Mouse (Mus musculus) stomach, embryonic 16.5 days (tissue): Measurements from ENCODE around the gene Vapb. TPM values are rescaled to one million over a fixed set of nuclear protein-coding genes. Genes with fewer than 3 reads are reported as not detected.

Experiments used
- ATAC-seq: fragments of 200-750 bp; cut with Nextera tagmentation; 2 replicates; pipeline ENCODE4 v1.8.0; 2017; ENCODE audit warnings: moderate number of reproducible peaks, moderate TSS enrichment; ENCODE audit not compliant: insufficient read depth, low FRiP score
- H3K27ac ChIP-seq: fragments of 300-500 bp; sonication (generic); 2 replicates; pipeline ENCODE4 v1.5.1; 2014; ENCODE audit warnings: low read length
- H3K27me3 ChIP-seq: fragments of 300-500 bp; sonication (generic); 2 replicates; pipeline ENCODE4 v1.6.1; 2014; ENCODE audit warnings: low read length, control low read depth, mixed read lengths; ENCODE audit not compliant: control insufficient read depth, insufficient read depth
- H3K36me3 ChIP-seq: fragments of 300-500 bp; sonication (generic); 2 replicates; pipeline ENCODE4 v1.6.1; 2014; ENCODE audit warnings: low read length; ENCODE audit not compliant: control insufficient read depth, insufficient read depth
- H3K4me1 ChIP-seq: fragments of 300-500 bp; sonication (generic); 2 replicates; pipeline ENCODE4 v1.6.1; 2014; ENCODE audit warnings: low read length, control low read depth, mixed read lengths; ENCODE audit not compliant: control insufficient read depth, insufficient read depth
- H3K4me2 ChIP-seq: fragments of 300-500 bp; sonication (generic); 2 replicates; pipeline ENCODE4 v1.6.1; 2014; ENCODE audit warnings: low read depth, low read length, mixed read lengths
- H3K4me3 ChIP-seq: fragments of 300-500 bp; sonication (generic); replicated peaks from 2 replicates; pipeline ENCODE4 v1.5.1; 2014; ENCODE audit warnings: mild to moderate bottlenecking, low read length
- H3K9ac ChIP-seq: fragments of 300-500 bp; sonication (generic); 2 replicates; pipeline ENCODE4 v1.6.1; 2014; ENCODE audit warnings: low read length
- H3K9me3 ChIP-seq: fragments of 300-500 bp; sonication (generic); replicated peaks from 2 replicates; pipeline ENCODE4 v1.6.1; 2016; ENCODE audit warnings: low read length, control low read depth; ENCODE audit not compliant: control insufficient read depth
- WGBS: fragments of 180-500 bp; shearing (Covaris S2); extraction: QIAGEN DNeasy Blood & Tissue Kit; methylation state at CpG from one replicate; pipeline ENCODE4 v1.1.7; 2014; 5-methylcytosine and 5-hydroxymethylcytosine counted together
- polyA plus RNA-seq: library from polyadenylated mRNA; unstranded; fragments of >200 nt; fragmentation: Nextera tagmentation; extraction: Ambion mirVana; gene quantifications from 2 replicates; pipeline ENCODE4 v1.2.1, GENCODE M21; 2015

Gene Vapb
- polyA plus RNA-seq, 1 experiment from 2014 or later = 20.7 TPM

DNA sequence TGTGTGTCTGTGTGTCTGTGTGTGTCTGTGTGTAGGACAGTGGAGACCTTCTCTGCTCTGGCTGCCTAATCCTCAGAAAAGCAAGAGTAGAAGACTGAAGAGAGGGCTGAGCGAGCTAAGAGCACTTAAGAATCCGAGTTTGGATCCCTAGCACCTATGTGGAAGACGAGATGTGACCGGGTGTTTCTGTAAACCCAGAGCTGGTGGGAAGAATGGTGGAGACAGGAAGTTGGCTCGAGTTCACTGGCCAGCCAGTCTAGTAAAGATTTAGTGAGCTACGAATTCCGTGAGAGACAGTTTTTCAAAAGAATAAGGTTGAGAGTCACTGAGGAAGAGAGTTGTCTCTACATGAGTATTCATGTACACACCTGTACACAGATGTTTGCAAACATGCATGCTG is 69.3 kb downstream of the Vapb start:
- Histone ChIP-seq H3K27me3 (no peaks in the 10 kb centered on the region), H3K36me3 (no peaks in the 10 kb centered on the region), H3K9ac (no peak overlapping the region), H3K4me3 (no peak overlapping the region), H3K4me2 (no peak overlapping the region), H3K4me1 (no peaks in the 10 kb centered on the region), H3K27ac (no peak overlapping the region), H3K9me3 (no peaks in the 10 kb centered on the region)
- no peak for ATAC-seq
- 71% methylated on average over 7 of the region's 7 CpGs for WGBS

DNA sequence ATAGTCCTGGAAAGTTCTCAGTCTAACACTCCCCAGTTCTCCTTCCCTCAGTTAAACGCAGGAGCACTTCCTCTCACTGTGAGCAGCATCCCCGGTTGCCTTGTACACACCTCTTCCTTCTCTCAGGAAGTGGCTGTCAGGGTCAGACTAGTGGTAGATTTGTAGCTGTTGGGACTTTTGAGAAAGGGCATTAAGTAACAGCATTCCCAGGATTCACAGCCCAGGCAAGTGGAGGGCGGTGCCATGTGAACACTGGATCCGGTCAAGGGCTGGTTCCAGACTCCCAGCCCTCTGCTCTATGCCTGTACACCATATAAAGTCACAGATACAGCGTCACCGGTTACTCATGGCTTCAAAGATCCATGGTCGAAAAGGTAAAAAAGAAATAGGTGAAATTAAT is 71.6 kb downstream of the Vapb start:
- Histone ChIP-seq H3K4me3 (no peak overlapping the region), H3K27me3 (no peaks in the 10 kb centered on the region), H3K9me3 (no peaks in the 10 kb centered on the region), H3K4me2 (no peak overlapping the region), H3K4me1 (no peaks in the 10 kb centered on the region), H3K36me3 (no peaks in the 10 kb centered on the region), H3K9ac (no peak overlapping the region), H3K27ac (no peak overlapping the region)
- no peak for ATAC-seq
- 72% methylated on average over 7 of the region's 7 CpGs for WGBS

DNA sequence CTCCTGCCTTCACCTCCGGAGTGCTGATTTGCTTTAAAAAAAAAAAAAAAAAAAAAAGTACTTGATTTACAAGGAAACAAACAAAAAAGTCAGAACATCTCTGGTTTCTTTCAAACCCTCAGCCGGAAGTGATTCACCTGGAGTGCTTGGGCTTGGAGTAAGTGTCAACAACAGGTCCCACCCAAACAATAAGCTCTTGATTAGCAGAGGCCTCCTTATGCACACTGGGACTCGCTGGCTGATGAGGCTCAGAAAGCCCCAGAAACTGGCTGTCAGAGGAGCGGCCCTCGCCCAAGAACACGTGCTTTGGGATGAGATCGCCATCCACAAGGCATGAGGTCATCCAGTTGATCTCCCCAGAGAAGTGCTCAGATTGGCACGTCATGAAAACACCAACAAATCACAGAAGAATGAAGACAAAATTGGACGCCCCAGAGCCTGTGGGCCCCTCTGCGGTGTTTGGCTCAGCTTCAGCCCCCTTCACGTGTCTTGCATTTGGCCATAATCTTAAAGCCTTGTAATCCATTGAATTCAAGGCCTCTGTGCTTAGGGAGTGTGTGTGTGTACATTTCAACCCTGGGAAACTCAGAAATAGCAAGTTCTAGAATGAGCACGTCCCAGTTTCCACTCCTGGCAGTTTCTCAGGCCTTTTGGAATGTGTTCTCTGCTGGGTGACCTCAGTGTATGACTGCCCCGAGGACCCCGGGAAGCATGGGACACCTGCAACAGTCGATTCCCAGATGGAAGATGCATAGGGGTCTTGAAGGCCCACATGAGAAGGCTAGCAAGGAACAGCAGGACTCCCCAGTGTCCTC is 72.9 kb downstream of the Vapb start:
- no peak overlapping the region for H3K4me3 ChIP-seq
- H3K36me3 ChIP-seq = no peaks in the 10 kb centered on the region
- H3K9ac ChIP-seq = no peak overlapping the region
- peak; percentile 74 for ATAC-seq
- 62% methylated on average over 15 of the region's 15 CpGs for WGBS
- no peaks in the 10 kb centered on the region for H3K9me3 ChIP-seq
- H3K4me2 ChIP-seq = no peak overlapping the region
- H3K4me1 ChIP-seq = no peaks in the 10 kb centered on the region
- no peak overlapping the region for H3K27ac ChIP-seq
- no peaks in the 10 kb centered on the region for H3K27me3 ChIP-seq

DNA sequence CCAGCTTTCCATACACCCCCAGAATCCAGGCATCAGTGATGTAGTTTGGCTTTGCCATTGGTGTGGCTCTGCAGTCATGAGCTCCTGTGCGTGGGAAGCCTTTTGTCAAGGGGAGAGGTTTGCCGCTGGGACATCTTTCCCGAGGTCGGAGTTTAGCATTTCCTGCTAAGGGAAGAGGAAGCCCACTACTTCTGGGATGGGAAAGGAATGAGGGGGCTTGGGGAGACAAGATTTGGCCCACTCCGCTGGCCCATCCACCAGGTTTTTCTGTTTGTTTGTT is 73.5 kb downstream of the Vapb start:
- H3K27me3 ChIP-seq = no peaks in the 10 kb centered on the region
- no peak for ATAC-seq
- H3K4me1 ChIP-seq = no peaks in the 10 kb centered on the region
- 87% methylated on average over 5 of the region's 5 CpGs for WGBS
- H3K4me2 ChIP-seq = no peak overlapping the region
- no peak overlapping the region for H3K27ac ChIP-seq
- no peak overlapping the region for H3K9ac ChIP-seq
- H3K36me3 ChIP-seq = no peaks in the 10 kb centered on the region
- no peaks in the 10 kb centered on the region for H3K9me3 ChIP-seq
- H3K4me3 ChIP-seq = no peak overlapping the region

DNA sequence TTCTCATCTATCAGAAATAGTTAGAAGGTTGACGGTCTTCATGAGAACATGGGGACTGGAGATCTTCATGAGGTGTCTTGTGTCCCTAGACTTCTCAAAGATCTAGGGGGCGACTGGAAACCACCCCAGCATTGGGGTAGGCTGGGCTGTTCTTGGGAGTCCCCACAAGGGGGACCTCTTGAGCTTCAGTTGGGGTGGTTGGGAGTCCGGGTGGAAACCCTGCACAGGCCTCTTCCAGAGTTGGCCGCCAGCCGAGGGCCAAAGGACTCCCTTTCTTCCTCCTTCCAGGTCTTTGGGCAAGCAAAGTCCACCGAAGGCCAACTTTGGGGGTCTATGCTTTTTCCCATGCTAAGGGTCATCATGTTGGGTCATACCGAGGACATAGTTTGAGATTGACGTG is 74.5 kb downstream of the Vapb start:
- no peak overlapping the region for H3K4me2 ChIP-seq
- 81% methylated on average over 8 of the region's 8 CpGs for WGBS
- H3K36me3 ChIP-seq = no peaks in the 10 kb centered on the region
- H3K4me1 ChIP-seq = no peaks in the 10 kb centered on the region
- H3K27ac ChIP-seq = no peak overlapping the region
- no peak overlapping the region for H3K4me3 ChIP-seq
- no peak overlapping the region for H3K9ac ChIP-seq
- no peak for ATAC-seq
- no peaks in the 10 kb centered on the region for H3K27me3 ChIP-seq
- no peaks in the 10 kb centered on the region; the same call in 1 of the 2 replicates for H3K9me3 ChIP-seq

DNA sequence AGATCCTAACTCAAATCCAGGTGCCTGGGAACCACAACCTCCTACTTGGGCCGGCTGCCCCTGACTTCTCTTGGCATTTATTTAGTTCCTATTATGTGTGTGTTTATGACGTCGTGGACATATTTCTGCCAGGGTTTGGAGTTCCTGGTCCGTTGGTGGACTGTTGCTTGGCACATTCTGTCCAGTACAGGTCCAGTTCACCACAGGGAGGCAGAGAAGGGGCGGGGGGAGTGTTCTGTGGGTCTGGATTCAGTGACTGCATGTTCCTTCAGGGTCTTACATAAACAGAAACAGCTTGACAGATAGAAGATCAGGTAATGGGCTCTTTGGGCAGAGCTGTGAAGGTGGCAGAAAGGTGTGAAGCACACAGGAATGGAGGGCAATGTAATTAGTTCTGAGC is 75.8 kb downstream of the Vapb start:
- no peaks in the 10 kb centered on the region for H3K27me3 ChIP-seq
- ATAC-seq = no peak
- H3K9ac ChIP-seq = no peak overlapping the region
- no peaks in the 10 kb centered on the region for H3K4me1 ChIP-seq
- H3K4me2 ChIP-seq = no peak overlapping the region
- no peaks in the 10 kb centered on the region for H3K36me3 ChIP-seq
- H3K4me3 ChIP-seq = no peak overlapping the region
- WGBS = 79% methylated on average over 5 of the region's 5 CpGs
- H3K27ac ChIP-seq = no peak overlapping the region
- H3K9me3 ChIP-seq = no peaks in the 10 kb centered on the region; the same call in 1 of the 2 replicates

DNA sequence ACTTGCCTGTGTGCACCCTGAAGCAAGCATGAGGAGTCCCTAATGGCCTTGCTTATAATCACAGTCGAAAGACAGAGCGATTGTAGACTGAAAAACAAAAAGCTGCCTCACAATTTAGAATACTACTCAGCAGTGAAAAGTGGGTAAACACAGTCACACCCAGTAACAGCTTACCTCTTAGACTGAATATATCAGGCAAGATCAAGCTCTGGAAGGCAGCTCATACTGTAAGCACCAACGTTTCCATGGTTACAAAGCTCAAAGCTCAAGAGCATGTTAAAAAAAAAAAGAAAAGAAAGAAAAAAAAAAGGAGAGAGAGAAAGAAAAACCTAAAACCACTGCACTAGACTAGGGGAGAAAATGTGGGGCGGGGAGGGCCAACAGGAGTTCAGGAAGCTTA is 89.0 kb downstream of the Vapb start:
- ATAC-seq = no peak
- no peaks in the 10 kb centered on the region for H3K9me3 ChIP-seq
- WGBS = 84% methylated on average over 4 of the region's 4 CpGs

DNA sequence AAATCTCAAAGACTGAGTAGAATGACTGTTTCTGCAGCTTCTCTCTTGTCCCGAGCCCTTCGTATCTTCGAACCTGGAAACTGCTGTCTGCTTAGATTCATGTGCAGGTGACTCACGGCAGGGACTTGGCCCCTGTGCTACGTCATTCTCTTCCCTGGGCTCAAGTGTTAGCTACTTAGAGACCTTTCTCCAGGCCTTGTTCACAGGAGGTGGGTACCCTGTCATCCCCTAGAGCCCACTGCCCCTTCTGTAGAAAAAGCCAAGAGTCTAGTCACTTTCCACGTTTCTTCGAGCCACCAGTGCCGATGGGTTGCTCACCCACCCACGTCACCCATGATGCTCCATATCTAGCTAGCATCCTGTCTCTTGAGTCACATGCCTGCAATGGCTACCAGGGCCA is 89.9 kb downstream of the Vapb start:
- Histone ChIP-seq H3K4me1 (no peaks in the 10 kb centered on the region), H3K27ac (no peak overlapping the region), H3K27me3 (no peaks in the 10 kb centered on the region), H3K9ac (no peak overlapping the region), H3K4me3 (no peak overlapping the region), H3K36me3 (no peaks in the 10 kb centered on the region), H3K9me3 (no peaks in the 10 kb centered on the region), H3K4me2 (no peak overlapping the region)
- ATAC-seq = no peak
- 88% methylated on average over 9 of the region's 9 CpGs for WGBS

More for the DNA sequence above, 89.0 kb downstream of the Vapb start:
- H3K4me1 ChIP-seq = no peaks in the 10 kb centered on the region
- no peaks in the 10 kb centered on the region for H3K27me3 ChIP-seq
- no peaks in the 10 kb centered on the region for H3K36me3 ChIP-seq
- H3K4me3 ChIP-seq = no peak overlapping the region
- no peak overlapping the region for H3K27ac ChIP-seq
- no peak overlapping the region for H3K4me2 ChIP-seq
- no peak overlapping the region for H3K9ac ChIP-seq

DNA sequence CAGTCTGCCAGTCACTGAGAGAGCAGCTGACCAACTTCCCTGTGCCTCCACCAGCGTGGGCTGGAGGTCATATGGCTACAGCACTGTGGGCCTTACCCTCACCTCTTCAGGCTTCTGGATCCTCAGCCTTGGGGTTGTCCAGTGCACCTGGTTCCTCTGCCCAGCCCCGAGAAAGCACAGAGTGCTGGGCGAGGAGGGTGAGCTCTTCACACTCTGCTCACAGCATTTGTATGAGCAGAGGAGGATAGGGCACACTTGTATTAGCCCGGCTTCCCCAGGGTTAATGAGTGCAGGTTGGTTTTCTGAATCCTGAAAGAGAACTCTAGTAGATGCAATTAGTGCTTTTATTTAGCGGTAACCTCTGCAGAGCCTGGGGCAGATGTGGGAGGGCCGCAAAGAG is 90.8 kb downstream of the Vapb start:
- WGBS = 84% methylated on average over 6 of the region's 6 CpGs
- H3K27me3 ChIP-seq = no peaks in the 10 kb centered on the region
- ATAC-seq = no peak

More for the DNA sequence above, 90.8 kb downstream of the Vapb start:
- Histone ChIP-seq H3K9me3 (no peaks in the 10 kb centered on the region), H3K4me2 (no peak overlapping the region), H3K27ac (no peak overlapping the region), H3K4me3 (no peak overlapping the region), H3K9ac (no peak overlapping the region), H3K36me3 (no peaks in the 10 kb centered on the region), H3K4me1 (no peaks in the 10 kb centered on the region)
